Mouse (Mus musculus): ENCODE results near the gene Dnajc14.

DNA sequence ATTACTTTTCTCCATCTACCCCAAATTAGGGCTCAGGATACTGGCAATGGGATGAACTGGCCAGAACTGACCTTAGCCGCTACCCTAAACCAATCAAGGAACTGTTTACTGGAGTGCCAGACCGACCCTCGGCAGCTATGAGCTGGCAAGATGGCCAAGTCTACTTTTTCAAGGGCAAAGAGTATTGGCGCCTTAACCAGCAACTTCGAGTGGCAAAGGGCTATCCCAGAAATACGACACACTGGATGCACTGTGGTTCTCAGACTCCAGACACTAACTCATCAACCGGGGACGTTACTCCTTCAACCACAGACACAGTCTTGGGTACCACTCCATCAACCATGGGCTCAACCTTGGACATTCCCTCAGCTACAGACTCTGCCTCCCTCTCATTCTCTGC is 5.2 kb upstream of the Dnajc14 start:
- no peak for TF ChIP-seq NANOG (IDR thresholded peaks at IDR 0.05; ENCODE audit: borderline replicate concordance, low read length)
- TF ChIP-seq CTCF (conservative IDR thresholded peaks at IDR 0.05; ENCODE audit: low read length), result no peak

Measured in E14TG2a.4 (cell line).